Mouse (Mus musculus) liver, embryonic 16.5 days (tissue): ENCODE measurements around the gene Tfr2. TPM values are rescaled to one million over a fixed set of nuclear protein-coding genes. Genes with fewer than 3 reads are reported as not detected.
A peak's percentile ranks its signal among the peaks of the same experiment; 100 is the strongest.

Experiments used
- ATAC-seq: fragments of 200-750 bp; cut with Nextera tagmentation; 2 replicates; pipeline ENCODE4 v1.8.0; 2017; ENCODE audit warnings: low read depth, mild to moderate bottlenecking, moderate number of reproducible peaks, moderate library complexity
- H3K27ac ChIP-seq: fragments of 300-500 bp; sonication (generic); 2 replicates; pipeline ENCODE4 v1.5.1; 2014; ENCODE audit warnings: mild to moderate bottlenecking, low read length
- H3K27me3 ChIP-seq: fragments of 300-500 bp; sonication (generic); 2 replicates; pipeline ENCODE4 v1.6.1; 2014; ENCODE audit warnings: low read depth, low read length, mixed read lengths; ENCODE audit not compliant: control insufficient read depth, insufficient read depth
- H3K36me3 ChIP-seq: fragments of 300-500 bp; sonication (generic); 2 replicates; pipeline ENCODE4 v1.6.1; 2014; ENCODE audit warnings: mild to moderate bottlenecking; ENCODE audit not compliant: control insufficient read depth, insufficient read depth
- H3K4me1 ChIP-seq: fragments of 300-500 bp; sonication (generic); 2 replicates; pipeline ENCODE4 v1.6.1; 2014; ENCODE audit warnings: low read depth, low read length, mixed read lengths; ENCODE audit not compliant: control insufficient read depth
- H3K4me2 ChIP-seq: fragments of 300-500 bp; sonication (generic); 2 replicates; pipeline ENCODE4 v1.6.1; 2014; ENCODE audit warnings: low read depth, low read length, mixed read lengths
- H3K4me3 ChIP-seq: fragments of 300-500 bp; sonication (generic); 2 replicates; pipeline ENCODE4 v1.5.1; 2014; ENCODE audit warnings: low read depth, mild to moderate bottlenecking, low read length
- H3K9ac ChIP-seq: fragments of 300-500 bp; sonication (generic); 2 replicates; pipeline ENCODE4 v1.6.1; 2014; ENCODE audit warnings: low read depth, low read length
- H3K9me3 ChIP-seq: fragments of 300-500 bp; sonication (generic); replicated peaks from 2 replicates; pipeline ENCODE4 v1.6.1; 2016; ENCODE audit warnings: low read length; ENCODE audit not compliant: control insufficient read depth
- WGBS: fragments of 180-500 bp; shearing (Covaris S2); extraction: QIAGEN DNeasy Blood & Tissue Kit; methylation state at CpG from one replicate; pipeline ENCODE4 v1.1.7; 2014; ENCODE audit not compliant: insufficient replicate concordance; 5-methylcytosine and 5-hydroxymethylcytosine counted together
- polyA plus RNA-seq: library from polyadenylated mRNA; unstranded; fragments of >200 nt; fragmentation: Nextera tagmentation; extraction: Ambion mirVana; gene quantifications from 2 replicates; pipeline ENCODE4 v1.2.1, GENCODE M21; 2015

The Tfr2 gene
- polyA plus RNA-seq, 1 experiment from 2014 or later = 62.5 TPM

DNA sequence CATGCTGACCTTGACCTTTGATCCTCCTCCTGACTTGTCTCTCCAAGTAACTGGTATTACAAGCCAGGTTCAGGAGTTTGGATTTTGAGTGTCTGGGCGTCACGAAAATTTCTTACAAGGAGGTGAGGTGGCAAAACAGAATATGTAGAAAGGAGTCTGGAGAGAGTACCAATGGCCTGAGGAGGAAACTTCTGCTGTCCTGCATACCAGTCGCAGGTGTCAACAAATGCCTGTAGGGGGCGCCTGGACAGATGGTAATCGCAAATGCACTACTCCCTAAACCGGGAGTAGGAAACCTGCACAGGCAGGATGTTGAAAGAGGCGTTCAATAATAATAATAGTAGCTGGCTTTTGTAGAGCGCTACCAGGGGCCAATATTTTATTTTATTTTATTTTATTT is 15.3 kb downstream of the Tfr2 start:
- no peak overlapping the region for H3K4me3 ChIP-seq
- peaks cover 6% of the 10 kb centered on the region; the same call in 1 of the 2 replicates for H3K9me3 ChIP-seq
- H3K27me3 ChIP-seq = no peaks in the 10 kb centered on the region
- H3K4me2 ChIP-seq = no peak overlapping the region
- H3K9ac ChIP-seq = no peak overlapping the region
- H3K4me1 ChIP-seq = no peaks in the 10 kb centered on the region; the same call in 1 of the 2 replicates
- 28% methylated on average over 8 of the region's 8 CpGs for WGBS
- H3K27ac ChIP-seq = no peak overlapping the region
- H3K36me3 ChIP-seq = peaks cover 22% of the 10 kb centered on the region
- ATAC-seq = no peak

GRCm38 (mm10) chr5:137590507-137590906 is 20.9 kb downstream of the Tfr2 start:
- Histone ChIP-seq H3K36me3 (peaks cover 10% of the 10 kb centered on the region), H3K27ac (no peak overlapping the region), H3K27me3 (no peaks in the 10 kb centered on the region), H3K4me3 (no peak overlapping the region), H3K4me1 (no peaks in the 10 kb centered on the region), H3K9ac (no peak overlapping the region), H3K4me2 (no peak overlapping the region), H3K9me3 (peaks cover 6% of the 10 kb centered on the region; the same call in 1 of the 2 replicates)
- WGBS = 70% methylated on average over 5 of the region's 5 CpGs
- no peak for ATAC-seq

- no peak overlapping the region for H3K27ac ChIP-seq
- 81% methylated on average over 7 of the region's 7 CpGs for WGBS
- no peaks in the 10 kb centered on the region for H3K9me3 ChIP-seq
- no peaks in the 10 kb centered on the region for H3K36me3 ChIP-seq
- peaks cover 24% of the 10 kb centered on the region for H3K4me1 ChIP-seq
- H3K4me2 ChIP-seq = no peak overlapping the region
- H3K27me3 ChIP-seq = no peaks in the 10 kb centered on the region
- ATAC-seq = no peak
- no peak overlapping the region for H3K4me3 ChIP-seq
- H3K9ac ChIP-seq = no peak overlapping the region
These were observed 26.3 kb downstream of the Tfr2 start for GRCm38 (mm10) chr5:137595921-137596320.

- WGBS = 22% methylated on average over 30 of the region's 30 CpGs
- Histone ChIP-seq H3K36me3 (no peaks in the 10 kb centered on the region), H3K27ac (peak overlapping the region; percentile 23; the same call in 1 of the 2 replicates), H3K27me3 (no peaks in the 10 kb centered on the region), H3K4me2 (peak overlapping the region; percentile 44), H3K9ac (peak overlapping the region; percentile 37; the same call in 1 of the 2 replicates), H3K4me3 (peak overlapping the region; percentile 18; the same call in 1 of the 2 replicates), H3K4me1 (peaks cover 24% of the 10 kb centered on the region), H3K9me3 (no peaks in the 10 kb centered on the region)
- ATAC-seq = no peak
These were observed 27.1 kb downstream of the Tfr2 start for GRCm38 (mm10) chr5:137596601-137597261.

DNA sequence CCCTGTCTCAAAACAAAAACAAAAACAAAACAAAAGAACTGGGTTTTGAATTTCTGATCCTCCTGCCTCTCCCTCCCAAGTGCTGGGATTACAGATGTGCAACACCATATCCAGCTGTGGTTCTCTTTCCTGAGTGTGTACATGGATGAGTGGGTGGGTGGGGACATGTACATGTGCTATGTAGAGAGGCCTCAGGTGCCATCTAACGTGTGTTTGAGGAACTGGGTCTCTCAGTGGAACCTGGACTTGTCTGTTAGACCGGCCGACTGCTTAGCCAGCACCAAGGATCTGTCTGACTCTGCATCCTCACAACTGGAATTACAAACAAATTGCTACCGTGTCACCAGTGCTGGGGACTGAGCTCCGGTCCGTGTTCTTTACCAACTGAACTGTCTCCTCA is 28.0 kb downstream of the Tfr2 start:
- H3K4me2 ChIP-seq = no peak overlapping the region
- no peak overlapping the region for H3K9ac ChIP-seq
- no peak for ATAC-seq
- H3K27ac ChIP-seq = peak overlapping the region; percentile 45; the same call in 1 of the 2 replicates
- no peaks in the 10 kb centered on the region for H3K36me3 ChIP-seq
- H3K9me3 ChIP-seq = no peaks in the 10 kb centered on the region
- peaks cover 29% of the 10 kb centered on the region for H3K4me1 ChIP-seq
- 71% methylated on average over 6 of the region's 6 CpGs for WGBS
- no peak overlapping the region for H3K4me3 ChIP-seq
- no peaks in the 10 kb centered on the region for H3K27me3 ChIP-seq

- H3K36me3 ChIP-seq = no peaks in the 10 kb centered on the region
- H3K4me2 ChIP-seq = no peak overlapping the region
- no peak overlapping the region for H3K4me3 ChIP-seq
- ATAC-seq = no peak
- peak overlapping the region; percentile 45; the same call in 1 of the 2 replicates for H3K27ac ChIP-seq
- peaks cover 31% of the 10 kb centered on the region for H3K4me1 ChIP-seq
- H3K9me3 ChIP-seq = no peaks in the 10 kb centered on the region
- WGBS = 29% methylated on average over 2 of the region's 2 CpGs
- no peaks in the 10 kb centered on the region for H3K27me3 ChIP-seq
- no peak overlapping the region for H3K9ac ChIP-seq
These were observed 28.6 kb downstream of the Tfr2 start for GRCm38 (mm10) chr5:137598100-137598826.

DNA sequence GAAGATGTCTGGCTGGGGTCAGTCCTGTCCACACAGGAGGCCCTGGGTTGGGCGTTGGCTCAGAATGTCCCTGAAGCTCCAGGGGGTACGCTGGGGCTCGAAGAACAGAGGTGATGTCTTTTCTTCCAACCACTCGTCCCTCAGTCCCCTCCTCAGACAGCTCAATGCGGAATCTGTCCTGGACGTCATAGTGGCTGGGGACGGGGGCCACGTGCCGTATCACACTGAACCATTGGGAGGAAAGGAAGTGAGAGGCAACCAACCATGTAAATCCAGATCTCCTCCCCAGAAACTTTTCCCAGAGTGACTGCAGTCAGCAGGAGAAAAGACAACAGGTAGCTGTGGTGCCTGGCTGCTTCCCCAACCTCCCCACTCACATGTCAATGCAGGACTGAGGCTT is 30.0 kb downstream of the Tfr2 start:
- no peak for ATAC-seq
- WGBS = 21% methylated on average over 9 of the region's 9 CpGs
- Histone ChIP-seq H3K4me3 (peak overlapping the region; percentile 81), H3K27ac (peak overlapping the region; percentile 91), H3K4me2 (peak overlapping the region; percentile 99), H3K36me3 (no peaks in the 10 kb centered on the region), H3K27me3 (no peaks in the 10 kb centered on the region), H3K9me3 (no peaks in the 10 kb centered on the region), H3K4me1 (peaks cover 34% of the 10 kb centered on the region), H3K9ac (peak overlapping the region; percentile 91)

- Histone ChIP-seq H3K9ac (peak overlapping the region; percentile 91), H3K4me2 (peak overlapping the region; percentile 99), H3K27ac (peak overlapping the region; percentile 91), H3K9me3 (no peaks in the 10 kb centered on the region), H3K4me3 (peak overlapping the region; percentile 81), H3K36me3 (no peaks in the 10 kb centered on the region), H3K4me1 (peaks cover 38% of the 10 kb centered on the region), H3K27me3 (no peaks in the 10 kb centered on the region)
- under 1% methylated on average over 19 of the region's 19 CpGs for WGBS
- ATAC-seq = peak; percentile 26
These were observed 30.6 kb downstream of the Tfr2 start for GRCm38 (mm10) chr5:137600281-137600618.
